Mouse (Mus musculus) kidney, embryonic 15.5 days (tissue): ENCODE measurements around the gene Bet1l. TPM values are rescaled to one million over a fixed set of nuclear protein-coding genes. Genes with fewer than 3 reads are reported as not detected.

ENCODE experiments used
- ATAC-seq: fragments of 200-750 bp; cut with Nextera tagmentation; replicated peaks from 2 replicates; pipeline ENCODE4 v1.8.0; 2017; ENCODE audit warnings: moderate TSS enrichment; ENCODE audit not compliant: low FRiP score
- H3K27ac ChIP-seq: fragments of 300-500 bp; sonication (generic); 2 replicates; pipeline ENCODE4 v1.5.1; 2015; ENCODE audit warnings: mild to moderate bottlenecking, inconsistent platforms
- H3K27me3 ChIP-seq: fragments of 300-500 bp; sonication (generic); 2 replicates; pipeline ENCODE4 v1.6.1; 2015; ENCODE audit warnings: inconsistent platforms
- H3K36me3 ChIP-seq: fragments of 300-500 bp; sonication (generic); 2 replicates; pipeline ENCODE4 v1.6.1; 2015; ENCODE audit warnings: inconsistent platforms
- H3K4me1 ChIP-seq: fragments of 300-500 bp; sonication (generic); 2 replicates; pipeline ENCODE4 v1.6.1; 2015; ENCODE audit warnings: inconsistent platforms
- H3K4me2 ChIP-seq: fragments of 300-500 bp; sonication (generic); 2 replicates; pipeline ENCODE4 v1.6.1; 2015; ENCODE audit warnings: moderate library complexity, mild to moderate bottlenecking, inconsistent platforms
- H3K4me3 ChIP-seq: fragments of 300-500 bp; sonication (generic); replicated peaks from 2 replicates; pipeline ENCODE4 v1.5.1; 2015; ENCODE audit warnings: mild to moderate bottlenecking, inconsistent platforms
- H3K9ac ChIP-seq: fragments of 300-500 bp; sonication (generic); 2 replicates; pipeline ENCODE4 v1.6.1; 2015; ENCODE audit warnings: mild to moderate bottlenecking, inconsistent platforms
- H3K9me3 ChIP-seq: fragments of 300-500 bp; sonication (generic); replicated peaks from 2 replicates; pipeline ENCODE4 v1.6.1; 2016; ENCODE audit warnings: inconsistent platforms
- WGBS: fragments of 180-500 bp; shearing (Covaris S2); methylation state at CpG from one replicate; pipeline ENCODE4 v1.1.7; 2015; ENCODE audit warnings: mixed read lengths; 5-methylcytosine and 5-hydroxymethylcytosine counted together
- polyA plus RNA-seq: library from polyadenylated mRNA; unstranded; fragments of >200 nt; fragmentation: Nextera tagmentation; extraction: Ambion mirVana; gene quantifications from 2 replicates; pipeline ENCODE4 v1.2.1, GENCODE M21; 2015

The Bet1l gene
- polyA plus RNA-seq, 1 experiment from 2014 or later: 35.9 TPM

- Histone ChIP-seq H3K27me3 (no peaks in the 10 kb centered on the region), H3K36me3 (peaks cover 43% of the 10 kb centered on the region), H3K9me3 (no peaks in the 10 kb centered on the region), H3K27ac (peak overlapping the region; percentile 95), H3K4me2 (peak overlapping the region; percentile 88), H3K9ac (peak overlapping the region; percentile 83), H3K4me1 (peaks cover 23% of the 10 kb centered on the region), H3K4me3 (peak overlapping the region; percentile 96)
- 0% methylated on average over 12 of the region's 12 CpGs for WGBS
- peak; percentile 55; the same call in 1 of the 2 replicates for ATAC-seq
Measured at GRCm38 (mm10) chr7:140882469-140882803, 25.1 kb upstream of the Bet1l start.

DNA sequence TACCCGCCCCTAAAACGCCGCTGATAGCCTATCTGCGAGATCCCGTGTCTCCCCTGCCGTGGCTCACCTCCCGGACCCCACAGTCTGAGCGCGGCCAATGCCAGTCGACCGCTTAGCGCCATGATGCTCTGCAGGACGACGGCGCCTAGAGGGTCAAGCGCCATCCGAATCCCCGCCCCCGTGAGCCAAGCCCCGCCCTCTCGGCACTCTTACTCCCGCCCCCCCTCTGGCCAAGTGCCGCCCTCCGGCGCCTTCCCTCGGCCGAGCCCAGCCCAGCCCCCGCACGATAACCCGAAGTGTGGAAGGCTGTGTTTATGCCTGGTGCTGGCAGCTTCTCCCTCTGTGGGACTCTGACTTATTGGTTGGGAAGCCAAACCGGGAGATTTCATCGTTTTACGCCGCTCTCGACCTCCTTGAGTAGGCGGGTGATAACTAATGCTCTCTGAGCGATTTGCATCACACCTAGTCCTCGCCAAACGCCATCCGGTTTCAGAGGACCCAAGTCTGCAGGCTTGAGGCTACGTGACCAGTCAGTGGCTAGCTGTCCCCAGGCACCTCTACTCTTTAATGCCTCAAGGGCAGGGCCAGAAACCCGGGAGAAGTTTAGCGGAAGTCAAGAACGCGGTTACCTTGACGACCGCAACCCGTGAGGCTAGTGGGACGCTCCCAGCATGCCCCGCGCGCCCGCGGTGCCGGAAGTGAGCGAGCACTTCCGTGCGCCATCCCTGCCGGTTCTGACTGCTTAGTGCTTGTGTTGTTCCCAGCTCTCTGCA lies 24.5 kb upstream of the Bet1l start, which contains the start of the genes Psmd13 and Sirt3:
Gene Psmd13 (plus strand): TSS at position 273 of the 773 bp plus-strand sequence.
Gene Sirt3 (minus strand): TSS at position 614 of the 773 bp plus-strand sequence.
- Histone ChIP-seq H3K9ac (peak within 1 kb of the TSS; percentile 83), H3K4me3 (peak within 1 kb of the TSS; percentile 96), H3K27me3 (no peaks in the 10 kb centered on the region), H3K9me3 (no peaks in the 10 kb centered on the region), H3K4me1 (peaks cover 23% of the 10 kb centered on the region), H3K4me2 (peak within 1 kb of the TSS; percentile 88), H3K27ac (peak within 1 kb of the TSS; percentile 95), H3K36me3 (peaks cover 40% of the 10 kb centered on the region)
- ATAC-seq: peak; percentile 97
- under 1% methylated on average over 59 of the region's 59 CpGs for WGBS

- Histone ChIP-seq H3K9me3 (no peaks in the 10 kb centered on the region), H3K9ac (peak overlapping the region; percentile 83), H3K4me2 (peak overlapping the region; percentile 88), H3K36me3 (peaks cover 40% of the 10 kb centered on the region), H3K4me3 (peak overlapping the region; percentile 96), H3K27ac (0 out of 2 replicates have a peak overlapping the region, but pooled peaks have one; percentile 25), H3K27me3 (no peaks in the 10 kb centered on the region), H3K4me1 (peaks cover 23% of the 10 kb centered on the region)
- whole genome bisulfite sequencing: 12% methylated on average over 8 of the region's 8 CpGs
- ATAC-seq: no peak
Measured at GRCm38 (mm10) chr7:140880865-140881515, 23.6 kb upstream of the Bet1l start.

DNA sequence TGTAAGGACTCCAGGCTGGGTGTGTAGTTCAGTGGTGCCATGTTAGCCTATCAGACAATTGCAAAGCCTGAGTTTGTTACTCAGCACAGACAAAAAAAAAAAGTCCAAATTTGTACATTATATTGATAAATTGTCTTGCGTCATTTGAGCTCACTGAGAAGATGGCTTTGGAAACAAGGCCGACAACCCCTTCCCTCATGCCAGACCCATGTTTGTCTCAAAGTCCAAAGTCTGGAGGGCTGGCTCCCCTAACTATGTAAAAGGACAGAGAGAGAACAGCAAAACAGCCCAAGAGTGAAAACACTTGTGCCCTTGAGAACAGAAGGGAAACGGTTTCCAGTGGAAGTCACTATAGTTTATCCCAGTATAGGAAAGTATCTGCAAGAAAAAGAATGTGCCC lies 23.0 kb upstream of the Bet1l start:
- Histone ChIP-seq H3K36me3 (peaks cover 39% of the 10 kb centered on the region), H3K9ac (no peak overlapping the region), H3K4me3 (peak overlapping the region; percentile 96), H3K4me1 (peaks cover 23% of the 10 kb centered on the region), H3K4me2 (peak overlapping the region; percentile 88), H3K27ac (0 out of 2 replicates have a peak overlapping the region, but pooled peaks have one; percentile 25), H3K9me3 (no peaks in the 10 kb centered on the region), H3K27me3 (no peaks in the 10 kb centered on the region)
- ATAC-seq: no peak
- WGBS: 80% methylated on average over 3 of the region's 3 CpGs

DNA sequence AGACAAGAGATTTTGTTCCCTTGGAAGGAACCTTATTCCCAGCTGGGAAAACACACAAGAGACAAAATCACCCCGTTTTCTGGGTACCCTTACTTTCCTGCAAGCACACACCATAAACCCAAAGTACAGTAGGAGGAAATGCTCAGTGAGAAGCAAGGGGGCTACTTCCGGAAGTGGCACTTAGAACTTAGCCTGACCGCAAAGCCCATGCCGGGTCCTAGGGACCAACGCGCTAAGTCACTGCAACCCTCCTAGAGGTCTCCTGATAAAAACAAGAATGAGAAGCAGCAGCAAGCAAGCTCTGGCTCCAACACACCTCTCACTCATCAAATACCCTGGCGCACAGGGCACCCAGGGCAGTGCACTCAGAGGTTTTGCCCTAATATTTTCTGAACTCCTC lies 22.0 kb upstream of the Bet1l start:
- H3K4me1 ChIP-seq: peaks cover 23% of the 10 kb centered on the region
- H3K4me2 ChIP-seq: no peak overlapping the region
- H3K9me3 ChIP-seq: no peaks in the 10 kb centered on the region
- ATAC-seq: no peak
- no peak overlapping the region for H3K27ac ChIP-seq
- no peak overlapping the region for H3K9ac ChIP-seq
- WGBS: 88% methylated on average over 7 of the region's 7 CpGs
- no peak overlapping the region for H3K4me3 ChIP-seq
- peaks cover 38% of the 10 kb centered on the region for H3K36me3 ChIP-seq
- H3K27me3 ChIP-seq: no peaks in the 10 kb centered on the region

DNA sequence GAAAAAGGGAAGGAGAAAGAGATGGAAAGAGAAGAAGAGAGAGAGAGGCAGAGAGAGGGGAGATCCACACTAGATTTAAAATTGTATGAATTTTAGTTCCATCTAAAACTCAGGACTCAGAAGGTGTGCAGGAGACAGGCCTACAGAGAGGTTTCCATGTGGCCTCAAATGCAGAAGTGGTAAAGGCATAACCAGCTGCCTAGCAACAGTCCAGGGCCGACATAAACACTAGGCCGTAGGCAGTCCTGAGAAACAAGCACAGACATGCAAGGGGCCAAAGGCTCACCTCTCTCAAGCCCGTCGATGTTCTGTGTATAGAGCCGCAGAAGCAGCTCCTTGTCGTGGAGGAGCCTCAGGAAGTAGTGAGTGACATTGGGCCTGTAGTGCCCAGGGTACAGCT lies 20.0 kb upstream of the Bet1l start:
- no peak overlapping the region for H3K9ac ChIP-seq
- WGBS: 85% methylated on average over 6 of the region's 6 CpGs
- no peak overlapping the region for H3K4me3 ChIP-seq
- peaks cover 8% of the 10 kb centered on the region for H3K4me1 ChIP-seq
- no peak overlapping the region for H3K27ac ChIP-seq
- H3K27me3 ChIP-seq: no peaks in the 10 kb centered on the region
- H3K36me3 ChIP-seq: peaks cover 46% of the 10 kb centered on the region
- H3K4me2 ChIP-seq: no peak overlapping the region
- no peaks in the 10 kb centered on the region for H3K9me3 ChIP-seq
- ATAC-seq: no peak

- 91% methylated on average over 4 of the region's 4 CpGs for WGBS
- ATAC-seq: no peak
Measured at GRCm38 (mm10) chr7:140874224-140874623, 16.8 kb upstream of the Bet1l start.

GRCm38 (mm10) chr7:140864761-140865160 lies 7.4 kb upstream of the Bet1l start:
- no peak overlapping the region for H3K9ac ChIP-seq
- 85% methylated on average over 12 of the region's 12 CpGs for WGBS
- H3K4me3 ChIP-seq: no peak overlapping the region
- no peak overlapping the region for H3K27ac ChIP-seq
- H3K4me1 ChIP-seq: no peaks in the 10 kb centered on the region
- ATAC-seq: no peak
- no peak overlapping the region for H3K4me2 ChIP-seq
- peaks cover 80% of the 10 kb centered on the region for H3K36me3 ChIP-seq
- no peaks in the 10 kb centered on the region for H3K27me3 ChIP-seq
- H3K9me3 ChIP-seq: no peaks in the 10 kb centered on the region

More at GRCm38 (mm10) chr7:140874224-140874623, 16.8 kb upstream of the Bet1l start:
- no peaks in the 10 kb centered on the region for H3K4me1 ChIP-seq
- H3K27ac ChIP-seq: no peak overlapping the region
- H3K9ac ChIP-seq: no peak overlapping the region
- no peaks in the 10 kb centered on the region for H3K9me3 ChIP-seq
- no peak overlapping the region for H3K4me2 ChIP-seq
- no peaks in the 10 kb centered on the region for H3K27me3 ChIP-seq
- H3K36me3 ChIP-seq: peaks cover 68% of the 10 kb centered on the region
- no peak overlapping the region for H3K4me3 ChIP-seq

DNA sequence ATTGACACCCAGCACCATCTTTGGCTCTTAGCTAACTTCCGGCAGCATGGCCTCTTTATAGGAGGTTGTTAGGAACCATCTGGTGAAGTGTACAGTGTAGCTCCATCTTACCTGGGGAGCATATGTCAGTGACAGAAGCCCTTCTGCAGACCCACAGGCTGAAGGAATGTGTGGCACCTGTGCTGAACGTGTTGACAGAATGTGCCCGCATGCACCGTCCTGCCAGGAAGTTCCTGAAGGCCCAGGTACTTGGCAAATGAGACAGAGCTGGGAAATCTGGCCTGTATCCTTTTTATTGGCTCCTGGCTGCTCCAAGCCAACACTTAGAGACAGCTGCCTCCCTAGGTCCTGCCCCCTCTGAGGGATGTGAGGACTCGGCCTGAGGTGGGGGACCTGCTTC lies 3.4 kb upstream of the Bet1l start:
- Histone ChIP-seq H3K4me2 (no peak overlapping the region), H3K27ac (no peak overlapping the region), H3K9ac (no peak overlapping the region), H3K4me3 (no peak overlapping the region), H3K9me3 (no peaks in the 10 kb centered on the region), H3K36me3 (peaks cover 75% of the 10 kb centered on the region), H3K4me1 (peaks cover 16% of the 10 kb centered on the region), H3K27me3 (no peaks in the 10 kb centered on the region)
- 95% methylated on average over 5 of the region's 5 CpGs for WGBS
- ATAC-seq: no peak

DNA sequence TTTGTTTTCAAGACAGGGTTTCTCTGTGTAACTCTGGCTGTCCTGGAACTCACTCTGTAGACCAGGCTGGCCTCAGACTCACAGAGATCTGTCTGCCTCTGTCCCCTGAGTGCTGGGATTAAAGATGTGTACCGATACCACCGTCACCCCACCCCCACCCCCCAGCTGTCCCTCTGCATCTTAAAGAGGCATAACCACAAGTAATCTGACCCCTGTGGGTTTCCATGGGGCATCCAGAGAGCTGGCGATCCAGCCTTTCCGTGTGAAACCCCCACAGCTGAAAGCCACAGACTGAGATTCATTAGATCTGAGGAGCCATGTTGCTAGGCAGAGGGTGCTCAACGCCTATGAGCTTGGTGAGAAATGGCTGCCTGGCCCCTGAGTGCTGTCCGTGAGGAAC lies 2.6 kb upstream of the Bet1l start:
- ATAC-seq: no peak
- H3K27ac ChIP-seq: no peak overlapping the region
- WGBS: 65% methylated on average over 6 of the region's 6 CpGs
- H3K4me2 ChIP-seq: no peak overlapping the region
- H3K4me3 ChIP-seq: no peak overlapping the region
- peaks cover 68% of the 10 kb centered on the region for H3K36me3 ChIP-seq
- H3K4me1 ChIP-seq: peaks cover 23% of the 10 kb centered on the region
- no peaks in the 10 kb centered on the region for H3K9me3 ChIP-seq
- no peaks in the 10 kb centered on the region for H3K27me3 ChIP-seq
- no peak overlapping the region for H3K9ac ChIP-seq

- 96% methylated on average over 8 of the region's 8 CpGs for WGBS
- H3K9me3 ChIP-seq: no peaks in the 10 kb centered on the region
- no peak for ATAC-seq
- peak overlapping the region; percentile 92 for H3K4me3 ChIP-seq
- peaks cover 28% of the 10 kb centered on the region for H3K4me1 ChIP-seq
- H3K9ac ChIP-seq: 0 out of 2 replicates have a peak overlapping the region, but pooled peaks have one; percentile 93
- no peaks in the 10 kb centered on the region for H3K27me3 ChIP-seq
- peak overlapping the region; percentile 100 for H3K4me2 ChIP-seq
- H3K36me3 ChIP-seq: peaks cover 65% of the 10 kb centered on the region
- H3K27ac ChIP-seq: no peak overlapping the region
Measured at GRCm38 (mm10) chr7:140858746-140859145, 1.4 kb upstream of the Bet1l start.
